Mouse (Mus musculus) heart, embryonic 11.5 days (tissue): Measurements from ENCODE around the gene Rbm8a2. TPM values are rescaled to one million over a fixed set of nuclear protein-coding genes. Genes with fewer than 3 reads are reported as not detected.

Experiments used
- ATAC-seq: fragments of 200-750 bp; cut with Nextera tagmentation; replicated peaks from 2 replicates; pipeline ENCODE4 v1.8.0; 2017; ENCODE audit warnings: moderate library complexity; ENCODE audit not compliant: insufficient number of reproducible peaks, low FRiP score, low TSS enrichment
- H3K27ac ChIP-seq: fragments of 300-500 bp; sonication (generic); 2 replicates; pipeline ENCODE4 v1.5.1; 2014; ENCODE audit warnings: mild to moderate bottlenecking, low read depth, low read length
- H3K27me3 ChIP-seq: fragments of 300-500 bp; sonication (generic); 2 replicates; pipeline ENCODE4 v1.6.1; 2014; ENCODE audit warnings: mild to moderate bottlenecking, low read length, mixed read lengths; ENCODE audit not compliant: control insufficient read depth, insufficient read depth
- H3K36me3 ChIP-seq: fragments of 300-500 bp; sonication (generic); 2 replicates; pipeline ENCODE4 v1.6.1; 2014; ENCODE audit warnings: mild to moderate bottlenecking, low read length, moderate library complexity, mixed read lengths; ENCODE audit not compliant: control insufficient read depth, insufficient read depth
- H3K4me1 ChIP-seq: fragments of 300-500 bp; sonication (generic); 2 replicates; pipeline ENCODE4 v1.6.1; 2014; ENCODE audit warnings: low read length; ENCODE audit not compliant: control insufficient read depth, insufficient read depth
- H3K4me2 ChIP-seq: fragments of 300-500 bp; sonication (generic); 2 replicates; pipeline ENCODE4 v1.6.1; 2014; ENCODE audit warnings: mild to moderate bottlenecking, moderate library complexity
- H3K4me3 ChIP-seq: fragments of 300-500 bp; sonication (generic); 2 replicates; pipeline ENCODE4 v1.5.1; 2014; ENCODE audit warnings: low read depth, low read length
- H3K9ac ChIP-seq: fragments of 300-500 bp; sonication (generic); 2 replicates; pipeline ENCODE4 v1.6.1; 2014; ENCODE audit warnings: mild to moderate bottlenecking, low read depth, low read length, moderate library complexity
- H3K9me3 ChIP-seq: fragments of 300-500 bp; sonication (generic); replicated peaks from 2 replicates; pipeline ENCODE4 v1.6.1; 2016; ENCODE audit warnings: low read length; ENCODE audit not compliant: control insufficient read depth
- WGBS: fragments of 180-500 bp; shearing (Covaris S2); extraction: QIAGEN DNeasy Blood & Tissue Kit; methylation state at CpG from one replicate; pipeline ENCODE4 v1.1.7; 2014; ENCODE audit not compliant: insufficient replicate concordance; 5-methylcytosine and 5-hydroxymethylcytosine counted together
- polyA plus RNA-seq: library from polyadenylated mRNA; unstranded; fragments of >200 nt; fragmentation: Nextera tagmentation; extraction: Ambion mirVana; gene quantifications from 2 replicates; pipeline ENCODE4 v1.2.1, GENCODE M21; 2014

The Rbm8a2 gene
- polyA plus RNA-seq, 1 experiment from 2014 or later: 0.83 TPM

GRCm38 (mm10) chr1:175946718-175947315 lies 32.1 kb downstream of the Rbm8a2 start:
- ATAC-seq: no peak
- Histone ChIP-seq H3K27me3 (no peaks in the 10 kb centered on the region), H3K4me1 (no peaks in the 10 kb centered on the region), H3K36me3 (no peaks in the 10 kb centered on the region), H3K4me2 (no peak overlapping the region), H3K9me3 (no peaks in the 10 kb centered on the region), H3K4me3 (no peak overlapping the region), H3K9ac (no peak overlapping the region), H3K27ac (no peak overlapping the region)
- 72% methylated on average over 4 of the region's 4 CpGs for WGBS

- Histone ChIP-seq H3K27ac (no peak overlapping the region), H3K27me3 (no peaks in the 10 kb centered on the region), H3K9ac (no peak overlapping the region), H3K4me1 (no peaks in the 10 kb centered on the region), H3K36me3 (no peaks in the 10 kb centered on the region), H3K4me2 (no peak overlapping the region), H3K4me3 (no peak overlapping the region), H3K9me3 (no peaks in the 10 kb centered on the region)
- ATAC-seq: no peak
- WGBS: 77% methylated on average over 7 of the region's 7 CpGs
These were observed 35.7 kb downstream of the Rbm8a2 start for GRCm38 (mm10) chr1:175943168-175943567.

- Histone ChIP-seq H3K27ac (no peak overlapping the region), H3K4me2 (no peak overlapping the region)
- WGBS: 70% methylated on average over 3 of the region's 3 CpGs
These were observed 40.2 kb downstream of the Rbm8a2 start for GRCm38 (mm10) chr1:175938731-175939130.

GRCm38 (mm10) chr1:175936282-175936737 lies 42.6 kb downstream of the Rbm8a2 start:
- WGBS: 11% methylated on average over 11 of the region's 11 CpGs
- Histone ChIP-seq H3K36me3 (no peaks in the 10 kb centered on the region), H3K27me3 (no peaks in the 10 kb centered on the region), H3K27ac (no peak overlapping the region), H3K9me3 (no peaks in the 10 kb centered on the region), H3K4me3 (peak overlapping the region; percentile 28), H3K9ac (no peak overlapping the region), H3K4me2 (peak overlapping the region; percentile 64), H3K4me1 (no peaks in the 10 kb centered on the region)
- peak; percentile 59 for ATAC-seq

More at GRCm38 (mm10) chr1:175938731-175939130, 40.2 kb downstream of the Rbm8a2 start:
- Histone ChIP-seq H3K36me3 (no peaks in the 10 kb centered on the region), H3K9me3 (no peaks in the 10 kb centered on the region), H3K4me1 (no peaks in the 10 kb centered on the region), H3K27me3 (no peaks in the 10 kb centered on the region), H3K4me3 (no peak overlapping the region), H3K9ac (no peak overlapping the region)
- no peak for ATAC-seq

GRCm38 (mm10) chr1:175931391-175931790 lies 47.5 kb downstream of the Rbm8a2 start:
- no peak for ATAC-seq
- H3K4me2 ChIP-seq: no peak overlapping the region
- no peak overlapping the region for H3K9ac ChIP-seq

More at GRCm38 (mm10) chr1:175931391-175931790, 47.5 kb downstream of the Rbm8a2 start:
- Histone ChIP-seq H3K27me3 (no peaks in the 10 kb centered on the region), H3K27ac (no peak overlapping the region), H3K4me1 (no peaks in the 10 kb centered on the region), H3K9me3 (no peaks in the 10 kb centered on the region), H3K36me3 (no peaks in the 10 kb centered on the region), H3K4me3 (no peak overlapping the region)
- 92% methylated on average over 5 of the region's 5 CpGs for WGBS

Other genes starting within 250 kb of the Rbm8a2 start
- gene Exo1, start 98.5 kb downstream of the Rbm8a2 start, polyA plus RNA-seq: 53.0 and 60.3 TPM in 2 replicates
- not detected in 2 replicates for gene Gm38100, start 58.8 kb downstream of the Rbm8a2 start, polyA plus RNA-seq